Mouse (Mus musculus) yolk sac, embryonic 10.5 days (tissue): ENCODE measurements around the gene Jarid2.

Source experiments
- DNase-seq: peaks from one replicate; pipeline ENCODE4 v3.0.0-alpha.2; 2017; ENCODE audit warnings: low spot score

Gene Jarid2

DNA sequence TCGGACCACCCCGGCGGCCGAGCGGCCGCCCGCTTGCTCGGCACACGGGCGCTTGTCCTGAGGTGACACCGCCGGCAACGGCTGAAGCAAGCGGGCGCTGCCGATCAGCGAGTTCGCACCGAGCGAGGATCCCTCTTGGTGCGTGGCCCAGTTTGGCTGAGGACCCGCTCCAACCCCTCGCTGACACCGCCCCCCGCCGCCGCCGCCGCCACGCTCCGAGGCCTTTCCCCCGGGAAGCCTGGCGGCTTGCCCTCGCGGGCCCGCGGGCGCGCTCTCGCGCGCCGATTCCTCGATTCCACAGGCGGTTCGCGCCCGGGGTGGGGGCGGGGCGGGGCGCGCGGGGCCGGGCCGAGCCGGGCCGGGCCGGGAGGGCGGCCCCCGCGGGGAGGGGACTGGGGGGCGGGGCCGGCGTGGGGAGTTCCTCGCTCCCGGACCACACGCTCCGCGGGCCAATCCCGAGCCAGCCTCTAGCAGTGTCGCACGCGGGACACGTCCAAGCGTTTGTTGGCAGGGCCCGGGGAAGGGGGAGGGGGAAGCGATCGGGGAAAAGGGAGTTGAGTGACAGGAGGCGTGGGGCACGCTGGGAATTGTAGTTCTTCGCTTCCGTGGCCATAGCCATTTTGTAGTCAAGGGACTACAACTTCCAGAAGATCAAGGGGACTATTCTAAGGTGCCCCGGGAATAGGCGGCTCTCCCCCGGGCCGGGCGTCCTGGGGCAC lies 1.0 kb downstream of the Jarid2 start:
- peak; percentile 100 for DNase-seq

DNA sequence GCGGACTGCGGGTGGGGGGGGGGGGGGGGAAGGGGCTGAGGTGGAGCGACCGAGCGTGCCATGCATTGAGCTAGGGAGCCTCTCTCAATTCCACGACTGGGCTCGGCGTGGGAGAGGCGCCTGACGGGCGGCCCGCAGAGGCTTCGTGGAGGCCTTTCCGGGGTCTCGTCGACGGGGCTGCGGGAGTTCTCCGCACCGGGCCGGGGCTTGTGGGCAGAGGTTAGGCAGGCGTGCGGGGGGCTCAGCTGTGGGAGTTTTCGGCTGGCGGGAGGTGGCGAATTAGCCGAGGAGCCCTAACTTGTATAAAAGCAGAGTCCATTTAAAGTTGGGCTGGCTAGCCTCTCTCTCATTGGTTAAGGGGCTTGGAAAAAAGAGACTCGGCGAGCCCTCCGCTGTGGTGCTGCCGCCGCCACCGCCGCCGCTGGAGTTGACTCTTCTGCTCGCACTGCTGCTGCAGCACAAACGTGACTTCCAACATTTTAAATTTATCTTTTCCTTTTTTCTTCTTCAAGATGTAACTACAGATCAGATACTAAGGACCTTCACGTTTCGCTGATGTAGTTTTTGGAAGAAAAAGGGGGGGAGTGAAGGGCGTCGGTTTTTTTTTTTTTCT lies 1.8 kb downstream of the Jarid2 start:
- peak; percentile 97 for DNase-seq

- no peak for DNase-seq
Observed at GRCm38 (mm10) chr13:44731727-44732441, 2.6 kb downstream of the Jarid2 start.

DNA sequence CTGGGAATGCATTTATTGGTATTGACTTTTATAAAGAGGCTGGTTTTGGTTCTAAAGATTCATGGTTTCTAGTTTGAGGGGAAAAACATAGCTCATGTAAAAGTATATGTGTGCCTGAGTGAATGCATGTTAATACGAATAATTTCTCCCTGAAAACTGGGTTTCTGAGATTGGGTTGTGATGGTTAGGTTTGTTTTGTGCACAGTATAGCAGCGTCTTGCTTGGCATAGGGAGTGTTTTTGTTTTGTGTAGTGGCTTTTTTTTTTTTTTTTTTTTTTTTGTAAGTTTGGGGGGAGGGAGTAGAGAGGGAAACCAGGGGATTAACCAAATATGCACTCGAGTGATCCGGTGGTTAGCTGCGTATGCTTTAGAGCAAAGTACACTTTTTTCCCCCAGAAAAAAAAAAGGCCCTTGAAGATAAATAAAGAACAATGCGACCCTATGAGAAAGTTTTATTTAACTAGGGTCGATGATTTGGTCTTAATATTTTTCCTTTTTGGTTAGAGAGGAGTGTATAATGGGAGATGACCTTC lies 3.2 kb downstream of the Jarid2 start:
- no peak for DNase-seq

GRCm38 (mm10) chr13:44733036-44733372 lies 3.7 kb downstream of the Jarid2 start:
- DNase-seq = peak; percentile 58

DNA sequence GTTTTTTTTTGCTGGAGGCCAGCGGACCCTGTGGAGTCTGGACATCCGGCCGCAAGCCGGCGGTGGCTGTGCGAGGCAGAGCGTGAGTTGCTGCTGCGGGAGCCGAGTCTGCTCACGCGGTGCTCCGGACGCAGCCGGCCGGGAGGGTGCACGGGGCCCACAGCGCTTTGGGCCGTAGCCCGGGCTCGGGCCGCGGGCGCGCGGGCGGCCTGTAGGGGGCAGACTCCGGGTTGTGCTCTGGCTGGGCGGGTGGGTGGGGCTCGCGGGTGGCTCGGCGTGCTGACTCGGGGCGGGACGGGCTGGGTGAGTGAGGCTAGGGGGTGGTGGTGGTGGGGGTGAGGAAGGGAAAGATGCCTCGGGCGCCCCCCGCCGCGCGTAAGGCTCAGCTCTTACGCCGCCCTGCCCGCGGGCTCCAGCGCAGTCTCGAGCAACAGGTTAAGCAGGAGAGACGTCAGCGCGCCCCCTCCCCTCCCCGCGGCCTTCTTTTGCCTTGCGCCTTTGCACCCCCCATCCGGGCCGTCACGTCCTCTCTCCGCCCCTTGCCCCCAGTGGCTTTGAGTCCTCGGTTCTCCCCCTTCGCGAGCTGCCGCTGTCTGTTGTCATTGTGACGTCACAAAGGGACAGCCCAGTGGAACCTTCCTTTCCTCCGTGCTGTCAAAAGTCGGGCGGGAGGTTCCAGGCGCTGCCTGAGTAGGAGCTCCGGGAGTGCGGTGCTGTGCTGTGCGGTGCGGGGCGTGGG lies 4.3 kb downstream of the Jarid2 start:
- DNase-seq = peak; percentile 94

GRCm38 (mm10) chr13:44734441-44734840 lies 5.2 kb downstream of the Jarid2 start:
- DNase-seq = no peak

DNA sequence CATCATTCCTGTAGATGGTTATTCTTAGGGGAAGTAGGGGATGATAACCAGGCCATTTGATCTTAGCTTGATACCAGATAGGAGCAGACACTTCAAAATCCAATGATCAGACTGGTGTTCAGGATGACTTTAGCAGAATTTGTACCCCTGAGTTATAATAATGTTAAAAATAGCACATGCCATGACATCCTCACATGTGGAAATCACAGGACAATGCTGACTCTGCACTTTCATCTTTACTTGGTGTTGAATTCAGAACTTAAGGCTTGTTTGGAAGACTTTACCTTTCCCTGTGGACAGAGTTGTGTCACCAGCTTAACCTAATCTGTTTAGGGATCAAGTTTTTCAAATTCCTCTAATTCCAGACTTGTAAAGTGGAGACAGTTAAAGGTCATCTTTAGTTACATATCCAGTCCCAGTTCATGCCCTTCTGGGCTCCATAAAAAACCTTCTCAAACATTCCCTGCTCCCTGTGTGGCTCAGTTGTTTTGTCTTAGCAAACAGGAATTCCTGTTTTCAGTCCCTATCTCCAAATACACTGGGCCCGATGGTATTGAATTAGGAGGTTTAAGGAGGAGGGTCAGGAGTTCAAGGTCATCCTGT lies 5.9 kb downstream of the Jarid2 start:
- peak; percentile 52 for DNase-seq

- no peak for DNase-seq
Observed at GRCm38 (mm10) chr13:44737297-44737696, 8.0 kb downstream of the Jarid2 start.

GRCm38 (mm10) chr13:44751780-44752179 lies 22.5 kb downstream of the Jarid2 start:
- DNase-seq = no peak

DNA sequence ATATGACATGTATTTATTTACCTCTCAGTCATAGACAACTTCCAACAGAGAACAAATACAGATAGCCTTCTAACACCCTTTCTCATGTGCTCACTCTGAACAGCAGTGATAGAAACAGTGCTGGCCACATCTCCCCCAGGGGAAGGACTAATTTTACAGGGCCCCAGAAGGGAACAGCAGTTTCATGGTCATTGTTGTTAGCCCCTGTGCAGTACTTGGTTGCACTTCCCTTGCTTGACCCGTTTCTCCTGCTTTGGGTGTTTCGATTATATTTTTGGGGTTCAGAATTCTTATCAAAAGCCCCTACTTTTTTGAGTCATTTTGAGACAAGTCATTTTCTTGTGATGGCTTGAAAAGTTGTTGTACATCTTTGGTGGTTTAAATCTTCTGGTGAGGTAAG lies 23.9 kb downstream of the Jarid2 start:
- no peak for DNase-seq

- no peak for DNase-seq
Observed at GRCm38 (mm10) chr13:44755434-44755833, 26.2 kb downstream of the Jarid2 start.

- DNase-seq = no peak
Observed at GRCm38 (mm10) chr13:44758750-44759149, 29.5 kb downstream of the Jarid2 start.

- DNase-seq = no peak
Observed at GRCm38 (mm10) chr13:44760761-44761160, 31.5 kb downstream of the Jarid2 start.

- DNase-seq = no peak
Observed at GRCm38 (mm10) chr13:44763068-44763467, 33.8 kb downstream of the Jarid2 start.

DNA sequence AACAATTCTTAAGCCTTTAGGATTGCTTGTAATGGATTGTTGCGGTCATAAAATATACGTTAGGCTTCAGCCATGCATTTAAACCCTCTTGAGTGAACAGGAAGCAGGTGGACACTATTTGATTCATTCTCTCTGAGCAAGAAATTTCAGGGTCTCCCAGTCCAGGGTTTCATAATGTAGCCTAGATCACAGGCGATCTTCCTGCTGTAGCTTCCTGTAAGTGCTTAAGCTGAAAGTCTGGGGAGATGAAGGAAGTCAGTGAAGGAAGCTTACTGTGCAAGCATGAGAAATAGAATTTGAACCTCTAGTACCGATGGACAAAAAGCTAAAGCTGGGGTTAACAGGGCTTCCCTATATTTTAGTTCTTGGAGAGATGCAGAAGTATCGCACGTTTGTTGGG lies 38.5 kb downstream of the Jarid2 start:
- DNase-seq = no peak

- no peak for DNase-seq
Observed at GRCm38 (mm10) chr13:44770808-44771605, 41.7 kb downstream of the Jarid2 start.

DNA sequence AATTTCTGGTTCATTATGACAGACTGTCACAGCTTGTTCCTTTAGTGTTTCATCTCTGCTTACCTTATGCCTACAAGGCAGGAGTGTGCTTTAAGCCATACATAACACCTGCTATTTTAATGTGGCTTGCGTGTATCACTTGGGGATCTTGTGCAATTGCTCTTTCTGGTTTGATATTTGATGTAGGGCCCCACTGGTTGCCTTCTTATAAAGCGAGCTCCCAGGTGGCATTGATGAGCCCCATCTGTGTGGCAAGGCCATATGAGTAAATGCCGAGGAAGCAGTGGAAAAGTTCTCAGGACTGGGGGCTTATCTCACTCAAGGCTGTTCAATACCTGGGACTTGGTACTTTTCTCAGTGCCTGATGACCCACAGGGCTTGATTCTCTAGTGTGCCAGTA lies 43.5 kb downstream of the Jarid2 start:
- no peak for DNase-seq

GRCm38 (mm10) chr13:44774351-44774750 lies 45.1 kb downstream of the Jarid2 start:
- DNase-seq = no peak

- DNase-seq = no peak
Observed at GRCm38 (mm10) chr13:44775396-44775795, 46.1 kb downstream of the Jarid2 start.

DNA sequence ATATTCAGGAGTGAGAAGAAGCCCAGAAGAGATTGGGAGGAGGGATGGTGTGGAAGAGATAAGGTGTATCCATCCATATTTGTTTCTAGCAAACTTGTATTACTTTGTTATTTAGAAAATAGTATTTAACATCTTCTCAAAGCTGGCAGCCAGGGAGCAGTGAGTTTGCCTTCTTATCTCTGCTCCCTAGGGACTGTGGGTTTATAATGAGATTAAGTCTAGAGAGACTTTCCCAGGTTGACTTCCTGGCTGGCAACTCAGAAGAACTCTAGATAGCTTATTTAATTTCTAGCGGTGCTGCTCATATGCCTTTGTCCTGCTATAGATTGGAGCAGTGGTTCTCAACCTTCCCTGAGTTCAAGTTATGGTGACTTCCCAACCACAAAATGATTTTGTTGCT lies 51.2 kb downstream of the Jarid2 start:
- DNase-seq = no peak
